Mouse (Mus musculus): Measurements from ENCODE around the gene Cfap73.
A peak's percentile ranks its signal among the peaks of the same experiment; 100 is the strongest.

Cfap73 gene

DNA sequence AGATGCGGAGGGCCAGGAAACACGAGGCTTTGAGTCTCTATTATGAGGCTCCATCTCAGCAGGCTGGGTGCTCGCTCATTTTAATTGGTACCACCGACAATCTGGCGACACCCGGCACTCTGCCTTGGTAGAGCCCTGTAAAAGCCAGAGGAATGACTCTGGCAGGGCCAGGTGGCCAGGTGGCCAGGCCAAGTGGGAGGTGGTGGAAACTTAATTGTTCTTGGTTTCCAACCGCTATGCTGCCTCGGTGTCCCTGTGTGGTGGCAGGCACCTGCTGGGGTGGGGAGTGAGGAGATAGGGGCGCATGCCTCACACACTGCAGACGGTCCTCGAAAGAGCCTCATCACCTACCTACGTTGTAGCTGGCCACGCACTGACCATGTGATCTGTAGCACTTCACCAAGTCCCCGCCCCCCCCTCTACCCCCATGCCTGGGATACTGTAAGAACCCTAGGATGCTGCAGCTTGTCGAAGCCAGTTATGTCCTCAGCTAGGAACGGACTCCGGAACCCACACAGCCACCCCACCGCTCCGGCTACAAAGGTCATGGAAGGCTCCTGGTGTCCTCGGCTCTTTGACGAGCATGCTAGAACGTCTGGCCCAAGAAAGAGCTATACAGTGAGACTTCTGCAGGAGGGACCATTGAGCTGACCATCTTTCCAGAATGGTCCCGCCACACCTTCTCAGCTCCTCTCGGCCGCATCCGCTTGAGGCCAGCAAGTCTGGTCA lies 54.0 kb downstream of the Cfap73 start:
- DNase-seq = peak; percentile 92

DNA sequence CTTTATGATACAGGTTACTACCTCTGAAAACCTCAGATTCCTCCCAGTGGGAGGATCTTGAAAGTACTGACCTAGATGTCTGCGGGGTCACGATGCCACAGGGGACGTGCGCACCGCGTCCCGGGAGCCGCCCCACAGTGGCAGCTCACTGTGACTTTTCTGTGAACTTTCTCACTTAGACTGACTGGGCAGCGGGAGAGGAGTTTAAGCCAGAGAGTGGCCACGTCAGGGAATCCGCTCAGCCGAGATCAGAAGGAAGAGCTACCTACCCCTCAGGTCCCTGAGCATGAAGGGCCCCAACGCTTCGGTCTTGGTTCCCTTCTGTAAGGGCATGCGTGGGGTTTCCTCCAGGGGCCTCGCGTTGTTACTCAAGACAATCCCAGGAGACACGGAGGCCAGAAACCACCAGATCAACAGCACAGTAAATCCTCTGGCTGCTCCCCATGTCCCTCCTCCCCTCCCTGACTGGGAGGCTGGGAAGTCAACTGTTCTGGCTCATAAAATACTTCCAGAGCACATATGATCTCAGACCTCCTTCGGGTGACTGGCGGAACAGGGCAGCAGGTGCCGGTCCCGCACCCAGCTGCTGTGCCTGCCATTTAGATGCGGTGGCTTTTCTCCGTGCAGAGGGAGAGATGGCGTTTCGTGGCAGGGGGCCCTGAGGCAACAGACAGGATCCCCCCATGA lies 54.7 kb downstream of the Cfap73 start:
- DNase-seq = peak; percentile 99

DNA sequence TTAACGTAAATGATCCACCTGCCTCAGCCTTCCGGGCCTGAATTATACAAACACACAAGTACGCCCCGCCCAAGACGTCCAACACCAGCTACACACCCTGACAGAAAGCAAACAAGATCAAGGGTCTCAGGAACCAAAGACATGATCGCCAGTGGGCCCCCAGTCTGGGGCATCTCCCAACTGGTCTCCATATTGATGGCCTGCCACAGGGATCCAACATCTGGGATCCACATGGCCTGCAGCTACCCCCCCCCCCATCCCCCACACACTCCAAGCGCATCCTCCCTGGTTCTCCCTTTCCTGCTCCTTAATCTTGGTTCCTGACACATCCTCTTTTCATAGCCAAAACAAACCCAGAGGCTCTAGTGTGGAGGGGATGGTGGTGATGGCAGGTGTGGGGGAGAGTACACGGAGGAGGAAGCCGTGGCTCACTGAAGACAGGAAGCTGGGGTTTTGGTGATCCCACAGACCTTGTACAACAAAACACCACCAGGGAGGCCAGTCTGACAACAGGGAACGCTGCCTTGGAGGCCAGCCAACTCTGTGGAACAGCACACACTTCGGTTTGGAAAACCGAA lies 55.4 kb downstream of the Cfap73 start:
- peak; percentile 98 for DNase-seq

Measured in heart, adult 11 months (tissue).